Mouse (Mus musculus): ENCODE measurements at regions not wholly inside any gene's neighbourhood (a gene's known extent, or its start where the extent isn't known, plus 50 kb on each side); places are given as distances from the start of the nearest gene placed in this dataset.

DNA sequence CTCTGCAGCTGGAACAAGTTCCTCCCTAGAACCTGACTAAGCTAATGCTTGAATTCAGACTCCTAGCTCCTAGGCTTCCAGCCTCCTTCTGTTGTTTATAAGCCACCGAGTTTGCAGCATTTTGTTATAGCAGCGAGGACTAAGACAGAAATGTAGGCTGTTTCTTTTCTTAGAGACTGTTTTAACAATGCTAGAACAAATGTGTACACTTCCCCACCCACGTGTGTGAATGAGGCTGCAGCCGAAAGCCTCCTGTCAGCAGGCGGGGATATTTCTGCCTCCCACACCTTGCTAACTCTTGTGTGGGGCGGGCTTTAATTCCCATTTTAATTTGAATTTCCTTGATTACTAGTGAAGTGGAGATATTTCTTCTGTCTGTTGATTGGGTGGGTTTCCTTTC is 153.4 kb downstream of the Otoa start:
- no peak for TF ChIP-seq POLR2A (IDR thresholded peaks at IDR 0.05; ENCODE audit: borderline replicate concordance, extremely low read depth, insufficient read depth, insufficient read length)
- H3K4me3 ChIP-seq (replicated peaks; ENCODE audit: low read length), result no peak overlapping the region
- no peak for ATAC-seq (ENCODE audit: low FRiP score, low read depth)
- no peak overlapping the region for H3K27ac ChIP-seq (replicated peaks; ENCODE audit: low read depth, low read length)
- no peak overlapping the region for H3K9ac ChIP-seq (ENCODE audit: low read depth, low read length, severe bottlenecking)
- DNase-seq (ENCODE audit: low spot score), result no peak
- H3K36me3 ChIP-seq (ENCODE audit: control insufficient read depth, insufficient read depth, low read length), result no peaks in the 10 kb centered on the region
- H3K4me1 ChIP-seq (ENCODE audit: control insufficient read depth, insufficient read depth, low read length), result no peaks in the 10 kb centered on the region
- no peaks in the 10 kb centered on the region for H3K9me3 ChIP-seq (ENCODE audit: control insufficient read depth, low read length)
- no peak overlapping the region for H3K4me2 ChIP-seq (replicated peaks; ENCODE audit: low read depth, low read length, severe bottlenecking)
- H3K27me3 ChIP-seq (ENCODE audit: control insufficient read depth, insufficient read depth, low read length), result no peaks in the 10 kb centered on the region
- 75% methylated on average over 6 of the region's 6 CpGs for WGBS

DNA sequence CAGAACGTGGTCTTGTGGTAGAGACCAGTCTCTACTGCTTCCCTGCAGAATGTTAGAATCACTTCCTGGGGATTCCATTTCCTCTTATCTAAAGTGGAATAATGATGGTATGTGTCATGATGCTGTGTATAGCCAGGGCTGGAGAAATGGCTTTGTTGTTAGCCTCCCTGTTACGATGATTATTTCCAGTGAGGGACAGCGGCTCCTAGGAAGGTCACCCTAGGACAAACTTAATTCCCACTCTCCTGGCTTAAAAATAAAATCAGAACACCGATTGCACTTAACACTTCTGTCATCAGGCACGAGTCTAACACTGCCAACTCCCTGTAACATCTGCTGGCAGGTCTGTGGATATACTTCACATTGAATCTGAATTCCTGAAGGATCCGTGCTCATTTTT is 151.9 kb upstream of the Hs3st2 start:
- Histone ChIP-seq H3K9me3 (ENCODE audit: control insufficient read depth, low read length) (no peaks in the 10 kb centered on the region), H3K27me3 (ENCODE audit: control insufficient read depth, insufficient read depth, low read length) (no peaks in the 10 kb centered on the region), H3K4me3 (replicated peaks; ENCODE audit: low read length) (no peak overlapping the region), H3K36me3 (ENCODE audit: control insufficient read depth, insufficient read depth, low read length) (no peaks in the 10 kb centered on the region), H3K27ac (replicated peaks; ENCODE audit: low read depth, low read length) (no peak overlapping the region), H3K4me2 (replicated peaks; ENCODE audit: low read depth, low read length, severe bottlenecking) (no peak overlapping the region), H3K9ac (ENCODE audit: low read depth, low read length, severe bottlenecking) (no peak overlapping the region), H3K4me1 (ENCODE audit: control insufficient read depth, insufficient read depth, low read length) (no peaks in the 10 kb centered on the region)
- no peak for TF ChIP-seq POLR2A (IDR thresholded peaks at IDR 0.05; ENCODE audit: borderline replicate concordance, extremely low read depth, insufficient read depth, insufficient read length)
- WGBS, result 79% methylated on average over 6 of the region's 6 CpGs
- no peak for ATAC-seq (ENCODE audit: low FRiP score, low read depth)
- DNase-seq (ENCODE audit: low spot score), result no peak

DNA sequence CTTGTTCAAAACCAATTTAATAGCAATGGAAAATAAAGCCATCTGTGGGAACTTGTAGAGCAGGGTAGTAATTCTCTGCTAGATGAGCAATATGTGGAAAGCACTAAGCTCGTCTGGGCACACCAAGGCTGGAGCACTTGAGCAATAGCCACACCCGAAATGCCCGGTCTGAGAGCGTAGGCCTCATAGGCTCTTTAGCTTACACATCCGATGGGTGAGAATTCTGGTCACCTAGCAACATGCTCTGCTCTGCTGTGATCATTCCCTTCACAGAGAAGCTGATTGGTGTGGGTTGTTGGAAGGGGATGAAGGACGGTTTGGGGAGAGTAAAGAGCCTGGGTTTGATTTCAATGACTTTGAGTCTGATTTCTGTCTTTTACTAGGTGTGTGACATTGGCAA is 143.8 kb upstream of the Hs3st2 start:
- Histone ChIP-seq H3K4me2 (replicated peaks; ENCODE audit: low read depth, low read length, severe bottlenecking) (no peak overlapping the region), H3K27ac (replicated peaks; ENCODE audit: low read depth, low read length) (no peak overlapping the region), H3K9ac (ENCODE audit: low read depth, low read length, severe bottlenecking) (no peak overlapping the region), H3K27me3 (ENCODE audit: control insufficient read depth, insufficient read depth, low read length) (no peaks in the 10 kb centered on the region), H3K4me3 (replicated peaks; ENCODE audit: low read length) (no peak overlapping the region), H3K36me3 (ENCODE audit: control insufficient read depth, insufficient read depth, low read length) (no peaks in the 10 kb centered on the region), H3K9me3 (ENCODE audit: control insufficient read depth, low read length) (no peaks in the 10 kb centered on the region), H3K4me1 (ENCODE audit: control insufficient read depth, insufficient read depth, low read length) (no peaks in the 10 kb centered on the region)
- TF ChIP-seq POLR2A (IDR thresholded peaks at IDR 0.05; ENCODE audit: borderline replicate concordance, extremely low read depth, insufficient read depth, insufficient read length), result no peak
- 79% methylated on average over 6 of the region's 6 CpGs for WGBS
- no peak for DNase-seq (ENCODE audit: low spot score)
- no peak for ATAC-seq (ENCODE audit: low FRiP score, low read depth)

DNA sequence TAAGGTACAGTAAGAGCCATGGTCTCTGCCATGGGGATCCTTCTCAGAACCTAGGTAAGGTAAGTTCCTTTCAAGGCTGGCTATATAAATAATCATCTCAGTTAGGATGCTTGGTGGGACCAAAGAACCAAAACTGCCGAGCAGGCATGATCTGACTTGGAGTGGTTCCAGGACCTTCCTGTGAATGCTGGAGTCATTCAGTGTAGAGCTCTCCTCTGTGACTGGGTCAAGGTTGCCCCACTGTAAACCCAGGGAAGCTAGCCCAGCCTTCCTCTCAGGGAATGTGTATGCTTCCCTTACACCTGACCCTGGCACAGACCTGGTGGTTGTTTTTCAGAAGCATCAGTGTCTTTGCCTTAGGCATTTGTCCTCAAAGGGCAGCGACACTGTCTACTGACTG is 134.2 kb upstream of the Hs3st2 start:
- DNase-seq (ENCODE audit: low spot score), result no peak
- Histone ChIP-seq H3K4me3 (replicated peaks; ENCODE audit: low read length) (no peak overlapping the region), H3K9ac (ENCODE audit: low read depth, low read length, severe bottlenecking) (no peak overlapping the region), H3K4me1 (ENCODE audit: control insufficient read depth, insufficient read depth, low read length) (no peaks in the 10 kb centered on the region), H3K27ac (replicated peaks; ENCODE audit: low read depth, low read length) (no peak overlapping the region), H3K9me3 (ENCODE audit: control insufficient read depth, low read length) (no peaks in the 10 kb centered on the region), H3K36me3 (ENCODE audit: control insufficient read depth, insufficient read depth, low read length) (no peaks in the 10 kb centered on the region), H3K27me3 (ENCODE audit: control insufficient read depth, insufficient read depth, low read length) (no peaks in the 10 kb centered on the region), H3K4me2 (replicated peaks; ENCODE audit: low read depth, low read length, severe bottlenecking) (no peak overlapping the region)
- ATAC-seq (ENCODE audit: low FRiP score, low read depth), result no peak
- 75% methylated on average over 2 of the region's 2 CpGs for WGBS
- TF ChIP-seq POLR2A (IDR thresholded peaks at IDR 0.05; ENCODE audit: borderline replicate concordance, extremely low read depth, insufficient read depth, insufficient read length), result no peak

DNA sequence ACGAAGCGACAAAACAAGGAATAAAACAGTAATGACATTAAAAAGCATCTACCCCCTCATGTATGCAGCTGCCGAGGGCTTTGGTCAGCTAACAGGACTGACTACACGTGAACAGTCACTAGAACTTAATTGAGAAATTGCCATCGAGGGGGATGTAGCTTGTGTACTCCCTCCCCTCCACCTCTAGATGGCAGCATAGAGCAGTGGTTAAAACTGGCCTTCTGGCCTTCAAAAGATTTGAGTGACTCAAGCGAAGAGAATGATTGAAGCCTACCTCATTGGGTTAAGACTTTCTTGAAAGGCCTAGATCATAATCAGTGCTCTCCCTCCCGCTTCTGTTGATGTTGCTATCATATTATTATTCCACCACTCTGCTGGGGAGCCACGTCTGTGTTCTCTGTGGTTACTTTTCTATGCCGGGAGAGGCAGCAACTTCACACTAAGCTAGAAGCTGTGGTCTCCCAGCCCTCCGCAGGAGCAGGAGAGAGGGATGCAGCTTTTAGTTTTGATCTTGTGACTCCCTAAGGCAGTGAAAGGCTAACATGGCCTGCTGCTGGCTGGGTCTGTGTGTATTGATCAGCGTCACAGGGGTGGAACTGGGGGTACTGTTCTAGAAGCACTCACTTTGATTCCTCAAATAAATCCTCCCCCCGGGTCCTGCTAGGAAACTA is 132.7 kb upstream of the Hs3st2 start:
- Histone ChIP-seq H3K4me3 (replicated peaks; ENCODE audit: low read length) (no peak overlapping the region), H3K4me1 (ENCODE audit: control insufficient read depth, insufficient read depth, low read length) (no peaks in the 10 kb centered on the region), H3K36me3 (ENCODE audit: control insufficient read depth, insufficient read depth, low read length) (no peaks in the 10 kb centered on the region), H3K4me2 (replicated peaks; ENCODE audit: low read depth, low read length, severe bottlenecking) (no peak overlapping the region), H3K27me3 (ENCODE audit: control insufficient read depth, insufficient read depth, low read length) (no peaks in the 10 kb centered on the region), H3K9me3 (ENCODE audit: control insufficient read depth, low read length) (no peaks in the 10 kb centered on the region), H3K27ac (replicated peaks; ENCODE audit: low read depth, low read length) (no peak overlapping the region), H3K9ac (ENCODE audit: low read depth, low read length, severe bottlenecking) (no peak overlapping the region)
- WGBS, result 48% methylated on average over 12 of the region's 12 CpGs
- ATAC-seq (ENCODE audit: low FRiP score, low read depth), result no peak
- no peak for TF ChIP-seq POLR2A (IDR thresholded peaks at IDR 0.05; ENCODE audit: borderline replicate concordance, extremely low read depth, insufficient read depth, insufficient read length)
- peak; percentile 26 for DNase-seq (ENCODE audit: low spot score)

Measured in limb, embryonic 14.5 days (tissue).